Comparison of ENCODE assay signal across 16 mouse cellular contexts in the genomic region with DNA sequence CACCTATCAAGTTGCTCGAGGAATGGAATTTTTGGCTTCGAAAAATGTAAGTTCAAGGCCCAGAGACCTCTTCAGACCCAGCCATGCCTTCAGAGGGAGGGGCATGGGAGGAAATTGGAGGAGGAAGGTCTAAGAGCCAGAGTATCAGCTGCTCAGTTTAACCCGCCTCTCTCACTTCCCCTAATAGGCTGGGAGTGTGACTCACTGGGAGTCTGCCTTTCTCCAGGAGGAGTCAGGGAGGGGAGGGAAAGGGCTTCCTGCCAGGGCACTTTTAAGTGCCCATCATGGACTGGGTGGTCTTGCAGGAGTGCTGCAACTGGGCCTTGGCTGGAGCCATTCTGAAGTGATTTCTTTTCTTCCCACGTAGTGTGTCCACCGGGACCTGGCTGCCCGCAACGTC. TPM values are rescaled to one million over a fixed set of nuclear protein-coding genes. Genes with fewer than 3 reads are reported as not detected.
DNase-seq lines count a peak whose midpoint lies in the region; ATAC-seq lines count a peak whose summit lies in the region.
"Had no signal": no experiment of that assay in that cellular context is flagged by ENCODE, and none has a peak within 500 bp of the region (broad histone marks: within the 10 kb centered on the region; RNA-seq: fewer than 3 reads in every experiment).

No protein-coding gene starts in this region.

- no peak overlapping the region for H3K27ac ChIP-seq in heart, embryonic 12.5 days (ENCODE audit: poor library complexity, severe bottlenecking)
- no peak overlapping the region for H3K27ac ChIP-seq in forebrain, embryonic 15.5 days (replicated peaks)
- H3K27ac ChIP-seq: hindbrain, embryonic 10.5 days; liver, embryonic 14.5 days; midbrain, embryonic 10.5 days had no signal

- no peaks in the 10 kb centered on the region for H3K9me3 ChIP-seq in heart, embryonic 12.5 days (replicated peaks)
- H3K9me3 ChIP-seq in forebrain, embryonic 15.5 days = no peaks in the 10 kb centered on the region
- H3K9me3 ChIP-seq: hindbrain, embryonic 10.5 days; midbrain, embryonic 10.5 days had no signal

- intact Hi-C loops in heart, postnatal 25 days (cut with DNase I) = no loop called here
- intact Hi-C loops in left cerebral cortex, postnatal 4 days (cut with DNase I) = no loop called here

- H3K27me3 ChIP-seq in heart, embryonic 12.5 days (replicated peaks) = no peaks in the 10 kb centered on the region
- H3K27me3 ChIP-seq in forebrain, embryonic 15.5 days = peaks cover 3% of the 10 kb centered on the region

- no peak overlapping the region for H3K4me2 ChIP-seq in heart, embryonic 12.5 days
- no peak overlapping the region for H3K4me2 ChIP-seq in forebrain, embryonic 15.5 days (replicated peaks)

- no peak overlapping the region for H3K9ac ChIP-seq in heart, embryonic 12.5 days
- no peak overlapping the region for H3K9ac ChIP-seq in forebrain, embryonic 15.5 days (replicated peaks)
- H3K9ac ChIP-seq: liver, embryonic 14.5 days had no signal

- 0 out of 2 replicates have a peak, but pooled peaks have one; percentile 25 for ATAC-seq in heart, embryonic 12.5 days (ENCODE audit: insufficient number of reproducible peaks, low FRiP score)
- ATAC-seq in forebrain, embryonic 15.5 days (replicated peaks) = no peak
- ATAC-seq: intestine, embryonic 16.5 days had no signal

- H3K36me3 ChIP-seq in heart, embryonic 12.5 days = peaks cover 53% of the 10 kb centered on the region
- no peaks in the 10 kb centered on the region for H3K36me3 ChIP-seq in forebrain, embryonic 15.5 days
- H3K36me3 ChIP-seq: midbrain, embryonic 10.5 days had no signal

- WGBS in heart, embryonic 12.5 days = 68% methylated on average over 7 of the region's 7 CpGs
- 82% methylated on average over 7 of the region's 7 CpGs for WGBS in forebrain, embryonic 15.5 days

- DNase-seq in heart, postnatal 25 days (ENCODE audit: low spot score) = no peak
- peak; percentile 62 for DNase-seq in left cerebral cortex, postnatal 4 days
- DNase-seq in left cerebral cortex, adult 18-20 months (ENCODE audit: low spot score in 2 of 2) = no peak
- DNase-seq in MEL-GATA-1-ER (ENCODE audit: extremely low read depth, low read depth) = peak; percentile 4
- DNase-seq in lung, postnatal 36 days = peak; percentile 6
- no peak for DNase-seq in spleen, postnatal 4 days (ENCODE audit: low spot score in 2 of 2)
- DNase-seq: cerebellum, adult 2 months; embryo, embryonic 11 days; gastrocnemius, postnatal 25 days had no signal

- no peak overlapping the region for H3K4me3 ChIP-seq in heart, embryonic 12.5 days
- no peak overlapping the region for H3K4me3 ChIP-seq in forebrain, embryonic 15.5 days
- H3K4me3 ChIP-seq: hindbrain, embryonic 10.5 days; midbrain, embryonic 10.5 days; myocyte had no signal

- peaks cover 12% of the 10 kb centered on the region for H3K4me1 ChIP-seq in heart, embryonic 12.5 days (replicated peaks)
- no peaks in the 10 kb centered on the region; the same call in 1 of the 2 replicates for H3K4me1 ChIP-seq in forebrain, embryonic 15.5 days

RNA-seq across cellular contexts. Expression of gene Pdgfra, which starts 33.5 kb away (rescaled TPM):
- polyA plus RNA-seq in heart, embryonic 12.5 days (2016; fragmentation: Nextera tagmentation; extraction: Ambion mirVana) = 41.2 and 41.3 TPM in 2 replicates
- 10 to 100 TPM; 31.8 to 32.3 TPM for total RNA-seq in heart, postnatal 25 days (2021)
- total RNA-seq in left cerebral cortex, postnatal 4 days (2021) = 10 to 100 TPM; 61.5 to 68.4 TPM
- total RNA-seq in left cerebral cortex, adult 18-20 months (2021) = 10 to 100 TPM; 29.3 to 30.0 TPM
- 7.6 and 8.4 TPM in 2 replicates for polyA plus RNA-seq in forebrain, embryonic 15.5 days (2015; fragmentation: Nextera tagmentation; extraction: Ambion mirVana)

Comparison
In these comparisons a context has a peak if more than half of its experiments do, and no peak if none do; other contexts are left out.
1. DNase-seq: peak in left cerebral cortex, postnatal 4 days (single experiment), MEL-GATA-1-ER (single experiment) and lung, postnatal 36 days (single experiment); none in heart, postnatal 25 days (single experiment), left cerebral cortex, adult 18-20 months (0 of 2) and spleen, postnatal 4 days (0 of 2).